Mouse (Mus musculus): ENCODE results near the gene Sdk1. TPM values are rescaled to one million over a fixed set of nuclear protein-coding genes. Genes with fewer than 3 reads are reported as not detected.
"Not testable (repeated sequence)": the region's sequence is repeated elsewhere in the genome, so short reads cannot be mapped to it uniquely, and the experiment has no call there.

The Sdk1 gene
- total and polyA plus RNA-seq, 3 experiments = 0.33 to 1.0 (median 0.94) TPM

- Histone ChIP-seq H3K27ac (no peak overlapping the region), H3K4me3 (no peak overlapping the region), H3K79me2 (replicated peaks; ENCODE audit: control insufficient read depth, insufficient read depth, low read length) (no peaks in the 10 kb centered on the region), H3K27me3 (ENCODE audit: control insufficient read depth, insufficient read depth, low read length) (no peaks in the 10 kb centered on the region; the same call in 1 of the 2 replicates), H3K9ac (ENCODE audit: low read depth, low read length) (no peak overlapping the region), H3K4me1 (ENCODE audit: control insufficient read depth, insufficient read depth, low read length) (no peaks in the 10 kb centered on the region; the same call in 1 of the 2 replicates), H3K36me3 (ENCODE audit: control insufficient read depth, insufficient read depth, low read length) (no peaks in the 10 kb centered on the region)
- TF ChIP-seq POLR2A (IDR thresholded peaks at IDR 0.05; ENCODE audit: insufficient read depth, low read depth, low read length) (no peak), EP300 (IDR thresholded peaks at IDR 0.05; ENCODE audit: insufficient read depth, low read depth, low read length) (no peak)
- intact Hi-C loops (cut with DNase I) = no loop called here
- no peak for DNase-seq
- WGBS = 81% methylated on average over 6 of the region's 6 CpGs
Observed at GRCm38 (mm10) chr5:141617660-141618059, 376.4 kb downstream of the Sdk1 start.

- Histone ChIP-seq H3K4me3 (no peak overlapping the region), H3K27me3 (ENCODE audit: control insufficient read depth, insufficient read depth, low read length) (no peaks in the 10 kb centered on the region), H3K9ac (ENCODE audit: low read depth, low read length) (no peak overlapping the region), H3K4me1 (ENCODE audit: control insufficient read depth, insufficient read depth, low read length) (no peaks in the 10 kb centered on the region), H3K36me3 (ENCODE audit: control insufficient read depth, insufficient read depth, low read length) (no peaks in the 10 kb centered on the region), H3K27ac (no peak overlapping the region), H3K79me2 (replicated peaks; ENCODE audit: control insufficient read depth, insufficient read depth, low read length) (no peaks in the 10 kb centered on the region)
- intact Hi-C loops (cut with DNase I) = no loop called here
- DNase-seq = no peak
- WGBS = 67% methylated on average over 4 of the region's 4 CpGs
- TF ChIP-seq EP300 (IDR thresholded peaks at IDR 0.05; ENCODE audit: insufficient read depth, low read depth, low read length) = no peak
- TF ChIP-seq CTCF (IDR thresholded peaks at IDR 0.05) = no peak
- no peak for TF ChIP-seq POLR2A (IDR thresholded peaks at IDR 0.05; ENCODE audit: insufficient read depth, low read depth, low read length)
Observed at GRCm38 (mm10) chr5:141625401-141625800, 384.1 kb downstream of the Sdk1 start.

- 91% methylated on average over 5 of the region's 5 CpGs for WGBS
- no peak overlapping the region for H3K27ac ChIP-seq
- intact Hi-C loops (cut with DNase I) = no loop called here
Observed at GRCm38 (mm10) chr5:141631641-141632040, 390.4 kb downstream of the Sdk1 start.

GRCm38 (mm10) chr5:141633271-141633670 is 392.0 kb downstream of the Sdk1 start:
- TF ChIP-seq EP300 (IDR thresholded peaks at IDR 0.05; ENCODE audit: insufficient read depth, low read depth, low read length) = no peak
- intact Hi-C loops (cut with DNase I) = no loop called here

More at GRCm38 (mm10) chr5:141631641-141632040, 390.4 kb downstream of the Sdk1 start:
- no peaks in the 10 kb centered on the region for H3K79me2 ChIP-seq (replicated peaks; ENCODE audit: control insufficient read depth, insufficient read depth, low read length)
- H3K4me3 ChIP-seq = no peak overlapping the region
- no peaks in the 10 kb centered on the region for H3K36me3 ChIP-seq (ENCODE audit: control insufficient read depth, insufficient read depth, low read length)
- H3K27me3 ChIP-seq (ENCODE audit: control insufficient read depth, insufficient read depth, low read length) = no peaks in the 10 kb centered on the region
- no peak overlapping the region for H3K9ac ChIP-seq (ENCODE audit: low read depth, low read length)
- no peak for DNase-seq
- H3K4me1 ChIP-seq (ENCODE audit: control insufficient read depth, insufficient read depth, low read length) = no peaks in the 10 kb centered on the region
- TF ChIP-seq EP300 (IDR thresholded peaks at IDR 0.05; ENCODE audit: insufficient read depth, low read depth, low read length) (no peak), POLR2A (IDR thresholded peaks at IDR 0.05; ENCODE audit: insufficient read depth, low read depth, low read length) (no peak), CTCF (IDR thresholded peaks at IDR 0.05) (no peak)

GRCm38 (mm10) chr5:141636406-141636805 is 395.1 kb downstream of the Sdk1 start:
- TF ChIP-seq POLR2A (IDR thresholded peaks at IDR 0.05; ENCODE audit: insufficient read depth, low read depth, low read length) (no peak), EP300 (IDR thresholded peaks at IDR 0.05; ENCODE audit: insufficient read depth, low read depth, low read length) (no peak), CTCF (IDR thresholded peaks at IDR 0.05) (no peak)

More at GRCm38 (mm10) chr5:141633271-141633670, 392.0 kb downstream of the Sdk1 start:
- no peaks in the 10 kb centered on the region for H3K27me3 ChIP-seq (ENCODE audit: control insufficient read depth, insufficient read depth, low read length)
- no peak overlapping the region for H3K9ac ChIP-seq (ENCODE audit: low read depth, low read length)
- no peak overlapping the region for H3K27ac ChIP-seq
- H3K4me3 ChIP-seq = no peak overlapping the region
- DNase-seq = no peak
- H3K36me3 ChIP-seq (ENCODE audit: control insufficient read depth, insufficient read depth, low read length) = no peaks in the 10 kb centered on the region
- no peaks in the 10 kb centered on the region for H3K4me1 ChIP-seq (ENCODE audit: control insufficient read depth, insufficient read depth, low read length)
- H3K79me2 ChIP-seq (replicated peaks; ENCODE audit: control insufficient read depth, insufficient read depth, low read length) = no peaks in the 10 kb centered on the region
- WGBS = 65% methylated on average over 4 of the region's 4 CpGs

GRCm38 (mm10) chr5:141637054-141637453 is 395.8 kb downstream of the Sdk1 start:
- H3K4me1 ChIP-seq (ENCODE audit: control insufficient read depth, insufficient read depth, low read length); H3K27ac ChIP-seq; H3K79me2 ChIP-seq (replicated peaks; ENCODE audit: control insufficient read depth, insufficient read depth, low read length); intact Hi-C loops (cut with DNase I); H3K4me3 ChIP-seq; H3K9ac ChIP-seq (ENCODE audit: low read depth, low read length); H3K36me3 ChIP-seq (ENCODE audit: control insufficient read depth, insufficient read depth, low read length); H3K27me3 ChIP-seq (ENCODE audit: control insufficient read depth, insufficient read depth, low read length); DNase-seq: not testable (repeated sequence)
- WGBS = 68% methylated on average over 3 of the region's 3 CpGs

More at GRCm38 (mm10) chr5:141636406-141636805, 395.1 kb downstream of the Sdk1 start:
- no peak overlapping the region for H3K4me3 ChIP-seq
- H3K4me1 ChIP-seq (ENCODE audit: control insufficient read depth, insufficient read depth, low read length) = no peaks in the 10 kb centered on the region
- DNase-seq = no peak
- no peak overlapping the region for H3K27ac ChIP-seq
- WGBS = 93% methylated on average over 11 of the region's 11 CpGs
- intact Hi-C loops (cut with DNase I) = no loop called here
- no peaks in the 10 kb centered on the region for H3K27me3 ChIP-seq (ENCODE audit: control insufficient read depth, insufficient read depth, low read length)
- no peak overlapping the region for H3K9ac ChIP-seq (ENCODE audit: low read depth, low read length)
- H3K36me3 ChIP-seq (ENCODE audit: control insufficient read depth, insufficient read depth, low read length) = no peaks in the 10 kb centered on the region
- no peaks in the 10 kb centered on the region for H3K79me2 ChIP-seq (replicated peaks; ENCODE audit: control insufficient read depth, insufficient read depth, low read length)

All from heart, adult 2 months (tissue).